Mouse (Mus musculus) embryonic facial prominence, embryonic 14.5 days (tissue): ENCODE measurements around the gene Wapl. TPM values are rescaled to one million over a fixed set of nuclear protein-coding genes. Genes with fewer than 3 reads are reported as not detected.

ENCODE experiments used
- ATAC-seq: fragments of 200-750 bp; cut with Nextera tagmentation; 2 replicates; pipeline ENCODE4 v1.8.0; 2017; ENCODE audit warnings: low read depth, moderate number of reproducible peaks, moderate TSS enrichment
- DNase-seq: peaks from one replicate; pipeline ENCODE4 v3.0.0-alpha.2; 2015; ENCODE audit warnings: low spot score
- H3K27ac ChIP-seq: fragments of 300-500 bp; sonication (generic); replicated peaks from 2 replicates; pipeline ENCODE4 v1.5.1; 2014; ENCODE audit warnings: low read depth, mild to moderate bottlenecking, low read length, moderate library complexity
- H3K27me3 ChIP-seq: fragments of 300-500 bp; sonication (generic); replicated peaks from 2 replicates; pipeline ENCODE4 v1.6.1; 2014; ENCODE audit warnings: low read length; ENCODE audit not compliant: control insufficient read depth, insufficient read depth
- H3K36me3 ChIP-seq: fragments of 300-500 bp; sonication (generic); 2 replicates; pipeline ENCODE4 v1.6.1; 2014; ENCODE audit warnings: low read length, mixed read lengths; ENCODE audit not compliant: control insufficient read depth, insufficient read depth
- H3K4me1 ChIP-seq: fragments of 300-500 bp; sonication (generic); 2 replicates; pipeline ENCODE4 v1.6.1; 2014; ENCODE audit warnings: antibody characterized with exemption, low read length; ENCODE audit not compliant: control insufficient read depth, insufficient read depth
- H3K4me2 ChIP-seq: fragments of 300-500 bp; sonication (generic); 2 replicates; pipeline ENCODE4 v1.6.1; 2014; ENCODE audit warnings: low read depth, mild to moderate bottlenecking, low read length, moderate library complexity, mixed read lengths
- H3K4me3 ChIP-seq: fragments of 300-500 bp; sonication (generic); 2 replicates; pipeline ENCODE4 v1.5.1; 2014; ENCODE audit warnings: low read depth, mild to moderate bottlenecking, low read length
- H3K9ac ChIP-seq: fragments of 300-500 bp; sonication (generic); 2 replicates; pipeline ENCODE4 v1.6.1; 2014; ENCODE audit warnings: low read depth, mild to moderate bottlenecking, low read length, moderate library complexity, mixed read lengths
- H3K9me3 ChIP-seq: fragments of 300-500 bp; sonication (generic); 2 replicates; pipeline ENCODE4 v1.6.1; 2016; ENCODE audit warnings: low read length; ENCODE audit not compliant: control insufficient read depth
- whole genome bisulfite sequencing: fragments of 180-500 bp; shearing (Covaris S2); extraction: QIAGEN DNeasy Blood & Tissue Kit; methylation state at CpG from one replicate; pipeline ENCODE4 v1.1.7; 2014; 5-methylcytosine and 5-hydroxymethylcytosine counted together
- polyA plus RNA-seq: library from polyadenylated mRNA; unstranded; fragments of >200 nt; fragmentation: Nextera tagmentation; extraction: Ambion mirVana; gene quantifications from 2 replicates; pipeline ENCODE4 v1.2.1, GENCODE M21; 2014

Gene Wapl
- polyA plus RNA-seq, 1 experiment from 2014 or later: 26.9 TPM

- H3K36me3 ChIP-seq: no peaks in the 10 kb centered on the region
- ATAC-seq: no peak
- H3K4me1 ChIP-seq: no peaks in the 10 kb centered on the region
- 40% methylated on average over 9 of the region's 9 CpGs for WGBS
- H3K27ac ChIP-seq: no peak overlapping the region
- DNase-seq: no peak
- H3K9ac ChIP-seq: no peak overlapping the region
- H3K27me3 ChIP-seq: 0 out of 2 replicates have a peak, but pooled peaks cover 4% of the 10 kb centered on the region
- no peaks in the 10 kb centered on the region for H3K9me3 ChIP-seq
- no peak overlapping the region for H3K4me2 ChIP-seq
- no peak overlapping the region for H3K4me3 ChIP-seq
These were observed 97.9 kb downstream of the Wapl start for GRCm38 (mm10) chr14:34771601-34772000.

- Histone ChIP-seq H3K36me3 (no peaks in the 10 kb centered on the region), H3K27me3 (0 out of 2 replicates have a peak, but pooled peaks cover 4% of the 10 kb centered on the region), H3K27ac (no peak overlapping the region), H3K9me3 (no peaks in the 10 kb centered on the region), H3K4me2 (no peak overlapping the region), H3K4me3 (no peak overlapping the region), H3K9ac (no peak overlapping the region), H3K4me1 (no peaks in the 10 kb centered on the region)
- DNase-seq: no peak
- WGBS: 50% methylated on average over 7 of the region's 7 CpGs
- no peak for ATAC-seq
These were observed 98.4 kb downstream of the Wapl start for GRCm38 (mm10) chr14:34772132-34772531.

- no peak for ATAC-seq
- Histone ChIP-seq H3K4me3 (no peak overlapping the region), H3K9me3 (no peaks in the 10 kb centered on the region), H3K9ac (no peak overlapping the region), H3K36me3 (no peaks in the 10 kb centered on the region), H3K27ac (no peak overlapping the region), H3K4me2 (no peak overlapping the region), H3K27me3 (0 out of 2 replicates have a peak, but pooled peaks cover 4% of the 10 kb centered on the region), H3K4me1 (no peaks in the 10 kb centered on the region)
- WGBS: 76% methylated on average over 3 of the region's 3 CpGs
- no peak for DNase-seq
These were observed 100.0 kb downstream of the Wapl start for GRCm38 (mm10) chr14:34773681-34774080.

DNA sequence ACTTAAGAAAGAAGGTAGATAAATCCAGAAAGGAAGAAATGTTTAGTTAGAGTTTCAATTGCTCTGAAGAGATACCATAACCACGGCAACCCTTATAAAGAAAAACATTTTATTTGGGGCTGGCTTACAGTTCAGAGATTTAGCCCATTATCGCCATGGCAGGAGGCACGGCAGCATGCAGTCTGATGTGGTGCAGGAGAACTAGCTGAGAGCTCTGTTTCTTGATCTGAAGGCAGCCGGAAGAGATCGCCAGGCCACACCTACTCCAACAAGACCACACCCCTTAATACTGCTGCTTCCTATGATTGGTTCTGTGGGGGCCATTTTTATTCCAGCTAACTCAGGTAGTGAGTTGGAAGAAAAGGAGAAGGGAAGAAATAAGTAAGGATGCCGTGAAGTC lies 100.5 kb downstream of the Wapl start:
- Histone ChIP-seq H3K27me3 (0 out of 2 replicates have a peak, but pooled peaks cover 4% of the 10 kb centered on the region), H3K4me1 (no peaks in the 10 kb centered on the region), H3K9me3 (no peaks in the 10 kb centered on the region), H3K27ac (no peak overlapping the region), H3K9ac (no peak overlapping the region), H3K4me3 (no peak overlapping the region), H3K36me3 (no peaks in the 10 kb centered on the region), H3K4me2 (no peak overlapping the region)
- no peak for DNase-seq
- ATAC-seq: no peak
- WGBS: 79% methylated on average over 6 of the region's 6 CpGs

DNA sequence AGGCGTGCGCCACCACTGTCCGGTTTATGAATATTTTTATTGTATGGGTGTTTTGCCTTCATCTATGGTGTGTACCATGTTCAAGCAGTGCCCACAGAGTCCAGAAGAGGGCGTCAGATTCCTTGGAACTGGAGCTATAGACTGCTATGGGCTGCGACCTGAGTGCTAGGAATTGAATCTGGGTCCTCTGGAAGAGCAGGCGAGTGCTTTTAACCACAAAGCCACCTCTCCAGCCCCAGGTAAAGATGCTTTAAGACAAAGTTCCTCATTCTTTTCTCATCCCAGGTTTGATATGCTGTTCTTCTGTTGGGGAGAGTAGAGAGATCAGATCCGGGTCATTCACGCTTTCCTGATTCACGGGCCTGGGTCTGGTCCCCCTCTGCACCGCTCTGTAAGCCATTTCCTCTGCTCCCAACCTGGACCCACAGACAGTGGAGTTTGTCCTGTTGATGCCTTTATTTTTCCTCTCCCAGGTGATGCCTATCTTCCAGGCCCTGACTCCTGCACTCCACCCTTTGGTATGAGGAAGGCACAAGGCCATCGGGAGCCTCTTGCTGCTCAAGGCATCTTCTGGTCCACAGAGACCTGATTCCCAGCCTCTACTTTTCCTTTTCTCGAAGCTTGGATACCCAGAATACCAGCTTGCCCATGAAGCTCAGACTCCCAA lies 103.1 kb downstream of the Wapl start:
- no peak overlapping the region for H3K4me3 ChIP-seq
- no peak overlapping the region for H3K9ac ChIP-seq
- DNase-seq (no peak), ATAC-seq (no peak)
- H3K4me1 ChIP-seq: no peaks in the 10 kb centered on the region
- WGBS: 88% methylated on average over 12 of the region's 12 CpGs
- H3K36me3 ChIP-seq: no peaks in the 10 kb centered on the region
- H3K4me2 ChIP-seq: no peak overlapping the region
- H3K27me3 ChIP-seq: no peaks in the 10 kb centered on the region
- no peaks in the 10 kb centered on the region for H3K9me3 ChIP-seq
- H3K27ac ChIP-seq: no peak overlapping the region

GRCm38 (mm10) chr14:34777810-34778209 lies 104.1 kb downstream of the Wapl start:
- H3K4me2 ChIP-seq: no peak overlapping the region
- H3K36me3 ChIP-seq: no peaks in the 10 kb centered on the region
- ATAC-seq (peak; percentile 76; the same call in 1 of the 2 replicates), DNase-seq (peak; percentile 68)
- H3K27ac ChIP-seq: no peak overlapping the region
- H3K27me3 ChIP-seq: no peaks in the 10 kb centered on the region
- no peak overlapping the region for H3K4me3 ChIP-seq
- H3K9me3 ChIP-seq: no peaks in the 10 kb centered on the region
- WGBS: 15% methylated on average over 10 of the region's 10 CpGs
- H3K4me1 ChIP-seq: no peaks in the 10 kb centered on the region
- H3K9ac ChIP-seq: no peak overlapping the region

GRCm38 (mm10) chr14:34778760-34779159 lies 105.0 kb downstream of the Wapl start:
- Histone ChIP-seq H3K4me3 (no peak overlapping the region), H3K9me3 (no peaks in the 10 kb centered on the region), H3K27me3 (no peaks in the 10 kb centered on the region), H3K9ac (no peak overlapping the region), H3K4me1 (no peaks in the 10 kb centered on the region), H3K4me2 (no peak overlapping the region), H3K27ac (no peak overlapping the region), H3K36me3 (no peaks in the 10 kb centered on the region)
- 91% methylated on average over 6 of the region's 7 CpGs for WGBS
- DNase-seq (no peak), ATAC-seq (no peak)

- H3K9ac ChIP-seq: no peak overlapping the region
- H3K4me1 ChIP-seq: no peaks in the 10 kb centered on the region
- ATAC-seq: no peak
- no peak overlapping the region for H3K27ac ChIP-seq
- H3K9me3 ChIP-seq: peaks cover 4% of the 10 kb centered on the region; the same call in 1 of the 2 replicates
- no peak overlapping the region for H3K4me2 ChIP-seq
- no peaks in the 10 kb centered on the region for H3K36me3 ChIP-seq
- WGBS: 76% methylated on average over 1 of the region's 1 CpGs
- H3K27me3 ChIP-seq: no peaks in the 10 kb centered on the region
- H3K4me3 ChIP-seq: no peak overlapping the region
- no peak for DNase-seq
These were observed 119.8 kb downstream of the Wapl start for GRCm38 (mm10) chr14:34793406-34794037.
